Mouse (Mus musculus) midbrain, embryonic 10.5 days (tissue): ENCODE data around the gene Nfasc. TPM values are rescaled to one million over a fixed set of nuclear protein-coding genes. Genes with fewer than 3 reads are reported as not detected.

ENCODE experiments used
- DNase-seq: peaks from one replicate; pipeline ENCODE4 v3.0.0-alpha.2; 2017; ENCODE audit warnings: low spot score
- H3K27ac ChIP-seq: fragments of 300-500 bp; sonication (generic); replicated peaks from 2 replicates; pipeline ENCODE4 v1.5.1; 2016; ENCODE audit warnings: mild to moderate bottlenecking
- H3K27me3 ChIP-seq: fragments of 300-500 bp; sonication (generic); 2 replicates; pipeline ENCODE4 v1.6.1; 2016; ENCODE audit warnings: low read depth, mild to moderate bottlenecking; ENCODE audit not compliant: poor library complexity, severe bottlenecking
- H3K36me3 ChIP-seq: fragments of 300-500 bp; sonication (generic); 2 replicates; pipeline ENCODE4 v1.6.1; 2016; ENCODE audit warnings: mild to moderate bottlenecking, moderate library complexity
- H3K4me1 ChIP-seq: fragments of 300-500 bp; sonication (generic); 2 replicates; pipeline ENCODE4 v1.6.1; 2016
- H3K4me3 ChIP-seq: fragments of 300-500 bp; sonication (generic); 2 replicates; pipeline ENCODE4 v1.5.1; 2016; ENCODE audit warnings: mild to moderate bottlenecking, moderate library complexity
- H3K9me3 ChIP-seq: fragments of 300-500 bp; sonication (generic); replicated peaks from 2 replicates; pipeline ENCODE4 v1.6.1; 2016; ENCODE audit warnings: mild to moderate bottlenecking
- WGBS: fragments of 180-500 bp; shearing (Covaris S2); methylation state at CpG from one replicate; pipeline ENCODE4 v1.1.7; 2016; 5-methylcytosine and 5-hydroxymethylcytosine counted together
- polyA plus RNA-seq: library from polyadenylated mRNA; unstranded; fragments of >200 nt; fragmentation: Nextera tagmentation; extraction: Ambion mirVana; gene quantifications from 2 replicates; pipeline ENCODE4 v1.2.1, GENCODE M21; 2016

Gene Nfasc
- polyA plus RNA-seq = 14.5 and 19.7 TPM in 2 replicates

- Histone ChIP-seq H3K27me3 (peaks cover 60% of the 10 kb centered on the region), H3K4me1 (peaks cover 59% of the 10 kb centered on the region)
- 2% methylated on average over 51 of the region's 51 CpGs for whole genome bisulfite sequencing
Observed at GRCm38 (mm10) chr1:132741175-132741997, at the start of gene Nfasc. Gene Nfasc (minus strand): TSS chr1:132741797.

GRCm38 (mm10) chr1:132791049-132791448 lies 49.5 kb upstream of the Nfasc start:
- 94% methylated on average over 6 of the region's 6 CpGs for whole genome bisulfite sequencing
- Histone ChIP-seq H3K27me3 (no peaks in the 10 kb centered on the region), H3K36me3 (no peaks in the 10 kb centered on the region), H3K4me1 (no peaks in the 10 kb centered on the region), H3K27ac (no peak overlapping the region), H3K4me3 (no peak overlapping the region), H3K9me3 (no peaks in the 10 kb centered on the region)
- no peak for DNase-seq

More at GRCm38 (mm10) chr1:132741175-132741997, at the start of gene Nfasc:
- Histone ChIP-seq H3K9me3 (no peaks in the 10 kb centered on the region), H3K27ac (peak within 1 kb of the TSS; percentile 86), H3K4me3 (peak within 1 kb of the TSS; percentile 70), H3K36me3 (no peaks in the 10 kb centered on the region)
- DNase-seq = peak; percentile 90

GRCm38 (mm10) chr1:132786866-132787265 lies 45.3 kb upstream of the Nfasc start:
- 91% methylated on average over 5 of the region's 5 CpGs for WGBS
- no peaks in the 10 kb centered on the region for H3K4me1 ChIP-seq
- H3K27ac ChIP-seq = no peak overlapping the region
- no peaks in the 10 kb centered on the region for H3K36me3 ChIP-seq
- no peaks in the 10 kb centered on the region for H3K27me3 ChIP-seq
- no peaks in the 10 kb centered on the region for H3K9me3 ChIP-seq
- no peak overlapping the region for H3K4me3 ChIP-seq
- DNase-seq = no peak

- Histone ChIP-seq H3K27me3 (no peaks in the 10 kb centered on the region; the same call in 1 of the 2 replicates), H3K9me3 (no peaks in the 10 kb centered on the region), H3K4me1 (no peaks in the 10 kb centered on the region), H3K4me3 (no peak overlapping the region), H3K36me3 (no peaks in the 10 kb centered on the region), H3K27ac (no peak overlapping the region)
- DNase-seq = no peak
- 75% methylated on average over 13 of the region's 13 CpGs for WGBS
Observed at GRCm38 (mm10) chr1:132781607-132782445, 40.2 kb upstream of the Nfasc start.

GRCm38 (mm10) chr1:132780961-132781360 lies 39.4 kb upstream of the Nfasc start:
- no peaks in the 10 kb centered on the region for H3K36me3 ChIP-seq
- no peak overlapping the region for H3K4me3 ChIP-seq
- 88% methylated on average over 5 of the region's 5 CpGs for WGBS
- H3K9me3 ChIP-seq = no peaks in the 10 kb centered on the region
- no peak for DNase-seq
- no peaks in the 10 kb centered on the region for H3K4me1 ChIP-seq
- H3K27me3 ChIP-seq = no peaks in the 10 kb centered on the region; the same call in 1 of the 2 replicates
- H3K27ac ChIP-seq = no peak overlapping the region

- WGBS = 90% methylated on average over 1 of the region's 1 CpGs
- Histone ChIP-seq H3K4me1 (no peaks in the 10 kb centered on the region), H3K9me3 (no peaks in the 10 kb centered on the region), H3K27ac (no peak overlapping the region), H3K27me3 (no peaks in the 10 kb centered on the region; the same call in 1 of the 2 replicates), H3K4me3 (no peak overlapping the region), H3K36me3 (no peaks in the 10 kb centered on the region)
- no peak for DNase-seq
Observed at GRCm38 (mm10) chr1:132780254-132780653, 38.7 kb upstream of the Nfasc start.

GRCm38 (mm10) chr1:132774959-132775358 lies 33.4 kb upstream of the Nfasc start:
- Histone ChIP-seq H3K4me1 (no peaks in the 10 kb centered on the region), H3K27me3 (no peaks in the 10 kb centered on the region; the same call in 1 of the 2 replicates), H3K9me3 (no peaks in the 10 kb centered on the region), H3K27ac (no peak overlapping the region), H3K36me3 (no peaks in the 10 kb centered on the region), H3K4me3 (no peak overlapping the region)
- 82% methylated on average over 6 of the region's 6 CpGs for WGBS
- no peak for DNase-seq

- Histone ChIP-seq H3K4me3 (no peak overlapping the region), H3K4me1 (peaks cover 8% of the 10 kb centered on the region), H3K9me3 (no peaks in the 10 kb centered on the region), H3K36me3 (no peaks in the 10 kb centered on the region), H3K27ac (no peak overlapping the region), H3K27me3 (no peaks in the 10 kb centered on the region)
- 43% methylated on average over 5 of the region's 5 CpGs for WGBS
- DNase-seq = no peak
Observed at GRCm38 (mm10) chr1:132771377-132771776, 29.8 kb upstream of the Nfasc start.

GRCm38 (mm10) chr1:132769559-132769958 lies 28.0 kb upstream of the Nfasc start:
- peaks cover 26% of the 10 kb centered on the region for H3K4me1 ChIP-seq
- 77% methylated on average over 3 of the region's 3 CpGs for WGBS
- no peaks in the 10 kb centered on the region for H3K27me3 ChIP-seq
- H3K27ac ChIP-seq = no peak overlapping the region
- H3K36me3 ChIP-seq = no peaks in the 10 kb centered on the region
- H3K4me3 ChIP-seq = no peak overlapping the region
- no peaks in the 10 kb centered on the region for H3K9me3 ChIP-seq
- no peak for DNase-seq

GRCm38 (mm10) chr1:132767422-132767821 lies 25.8 kb upstream of the Nfasc start:
- DNase-seq = no peak
- Histone ChIP-seq H3K27ac (no peak overlapping the region), H3K9me3 (no peaks in the 10 kb centered on the region), H3K4me1 (peaks cover 27% of the 10 kb centered on the region), H3K4me3 (no peak overlapping the region), H3K36me3 (no peaks in the 10 kb centered on the region), H3K27me3 (no peaks in the 10 kb centered on the region)
- 93% methylated on average over 7 of the region's 7 CpGs for WGBS

GRCm38 (mm10) chr1:132765887-132766651 lies 24.5 kb upstream of the Nfasc start:
- H3K4me1 ChIP-seq = peaks cover 27% of the 10 kb centered on the region
- DNase-seq = peak; percentile 49
- WGBS = 44% methylated on average over 16 of the region's 16 CpGs
- H3K27ac ChIP-seq = peak overlapping the region; percentile 81
- H3K36me3 ChIP-seq = no peaks in the 10 kb centered on the region
- no peaks in the 10 kb centered on the region for H3K9me3 ChIP-seq
- peak overlapping the region; percentile 49 for H3K4me3 ChIP-seq
- no peaks in the 10 kb centered on the region for H3K27me3 ChIP-seq

GRCm38 (mm10) chr1:132765222-132765621 lies 23.6 kb upstream of the Nfasc start:
- 82% methylated on average over 10 of the region's 10 CpGs for WGBS
- peak overlapping the region; percentile 81; the same call in 1 of the 2 replicates for H3K27ac ChIP-seq
- peaks cover 27% of the 10 kb centered on the region for H3K4me1 ChIP-seq
- no peak overlapping the region for H3K4me3 ChIP-seq
- H3K27me3 ChIP-seq = no peaks in the 10 kb centered on the region
- H3K9me3 ChIP-seq = no peaks in the 10 kb centered on the region
- no peak for DNase-seq
- no peaks in the 10 kb centered on the region for H3K36me3 ChIP-seq
